Mouse (Mus musculus): ENCODE measurements around the gene Eif3l.

DNA sequence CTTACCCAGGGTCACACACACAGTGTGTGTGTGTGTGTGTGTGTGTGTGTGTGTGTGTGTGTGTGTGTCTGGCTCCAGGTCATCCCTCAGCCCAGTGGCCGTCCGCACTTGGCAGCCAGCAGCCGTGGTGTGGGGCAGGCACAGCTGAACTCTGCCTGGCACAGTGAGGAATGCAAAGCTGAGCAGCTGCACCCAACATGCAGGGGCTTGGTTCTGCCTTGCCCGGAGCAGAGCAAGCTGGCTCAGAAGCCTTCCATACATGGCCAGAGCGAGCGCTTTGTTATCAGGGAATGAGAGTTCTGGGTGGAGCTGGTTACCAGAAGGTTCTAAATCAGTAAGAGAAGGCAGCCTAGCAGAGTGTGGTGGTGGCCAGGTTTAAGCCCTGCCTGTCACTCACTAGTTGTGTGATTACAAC, 22.6 kb downstream of the Eif3l start:
- TF ChIP-seq POLR2A (IDR thresholded peaks at IDR 0.05; ENCODE audit: insufficient read depth, low read depth, low read length) (no peak), CTCF (IDR thresholded peaks at IDR 0.05; ENCODE audit: insufficient read depth, low read depth, low read length) (no peak)

Data from olfactory bulb, adult 2 months (tissue).